Mouse (Mus musculus): ENCODE results near the gene Robo2. TPM values are rescaled to one million over a fixed set of nuclear protein-coding genes. Genes with fewer than 3 reads are reported as not detected.

The Robo2 gene
- polyA plus RNA-seq, 1 experiment from 2014 or later: 68.5 TPM

MicroRNA genes within 50 kb of the gene (microRNA counts, 519-probe panel; counts per million panel counts)
- 177 counts per million, percentile 53 among the panel's probes with 10 or more counts for microRNA mmu-miR-691

Small RNA genes lying within 50 kb of the gene (microRNA-seq; reads per million reads assigned to microRNA genes)
- gene Gm24272 (not detected), gene Mir691 (not detected)
